Mouse (Mus musculus): ENCODE measurements around the gene 1110008P14Rik.

Gene 1110008P14Rik

GRCm38 (mm10) chr2:32408429-32409424 is 27.0 kb upstream of the 1110008P14Rik start:
- DNase-seq: no peak

- no peak for DNase-seq
Measured at GRCm38 (mm10) chr2:32407144-32407824, 25.5 kb upstream of the 1110008P14Rik start.

- peak; percentile 93 for DNase-seq
Measured at GRCm38 (mm10) chr2:32404663-32405062, 22.9 kb upstream of the 1110008P14Rik start.

GRCm38 (mm10) chr2:32396695-32397094 is 15.0 kb upstream of the 1110008P14Rik start:
- DNase-seq: no peak

GRCm38 (mm10) chr2:32395946-32396621 is 14.3 kb upstream of the 1110008P14Rik start:
- DNase-seq: peak; percentile 81

- peak; percentile 87 for DNase-seq
Measured at GRCm38 (mm10) chr2:32395484-32395945, 13.8 kb upstream of the 1110008P14Rik start, which contains the start of gene Ptges2. TSS of gene Ptges2 (plus strand) at chr2:32395896.

GRCm38 (mm10) chr2:32394973-32395372 is 13.2 kb upstream of the 1110008P14Rik start:
- DNase-seq: no peak

- DNase-seq: no peak
Measured at GRCm38 (mm10) chr2:32392063-32392462, 10.3 kb upstream of the 1110008P14Rik start.

GRCm38 (mm10) chr2:32390871-32391270 is 9.1 kb upstream of the 1110008P14Rik start:
- DNase-seq: no peak

GRCm38 (mm10) chr2:32389157-32389556 is 7.4 kb upstream of the 1110008P14Rik start:
- no peak for DNase-seq

DNA sequence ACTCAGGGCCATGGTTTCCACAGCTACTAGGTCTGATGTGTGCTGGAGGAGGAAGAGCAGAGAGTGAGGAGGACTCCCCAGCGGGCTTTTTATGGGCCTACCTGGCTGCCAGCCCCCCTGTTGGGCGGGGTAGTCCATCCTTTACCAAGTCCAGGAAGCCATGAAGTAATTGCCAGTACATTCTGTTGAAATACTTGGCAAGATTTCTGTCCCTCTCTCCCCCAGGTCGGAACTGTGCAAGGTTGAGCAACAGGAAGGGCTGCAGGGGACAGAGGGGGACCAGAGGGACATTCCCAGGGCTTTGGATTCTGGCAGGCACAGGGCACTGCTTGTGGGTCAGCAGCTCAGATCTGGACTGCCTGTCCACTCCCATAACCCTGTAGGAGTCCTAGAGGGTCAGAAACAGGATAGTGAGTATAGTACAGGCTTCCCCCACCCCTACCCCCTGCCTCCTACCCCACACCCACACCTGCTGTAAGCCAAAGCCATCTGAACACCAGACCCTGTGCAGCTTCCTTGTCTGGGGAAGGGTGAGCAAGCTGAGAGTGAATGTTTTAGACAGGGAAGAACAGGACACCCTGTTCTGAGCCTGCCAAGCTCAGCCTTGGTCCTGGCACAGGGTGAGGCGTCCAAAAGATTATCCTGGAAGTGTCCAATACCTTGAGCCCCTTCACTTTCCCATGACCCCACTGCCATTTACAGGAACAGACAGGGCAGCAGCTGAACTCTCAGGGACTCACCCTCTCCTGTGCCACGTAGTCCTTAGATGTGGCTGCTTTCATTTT is 6.2 kb upstream of the 1110008P14Rik start, which contains the start of gene Lcn2:
Lcn2 (minus strand) TSS at position 547 of the 785 bp plus-strand sequence.
- DNase-seq: no peak

DNA sequence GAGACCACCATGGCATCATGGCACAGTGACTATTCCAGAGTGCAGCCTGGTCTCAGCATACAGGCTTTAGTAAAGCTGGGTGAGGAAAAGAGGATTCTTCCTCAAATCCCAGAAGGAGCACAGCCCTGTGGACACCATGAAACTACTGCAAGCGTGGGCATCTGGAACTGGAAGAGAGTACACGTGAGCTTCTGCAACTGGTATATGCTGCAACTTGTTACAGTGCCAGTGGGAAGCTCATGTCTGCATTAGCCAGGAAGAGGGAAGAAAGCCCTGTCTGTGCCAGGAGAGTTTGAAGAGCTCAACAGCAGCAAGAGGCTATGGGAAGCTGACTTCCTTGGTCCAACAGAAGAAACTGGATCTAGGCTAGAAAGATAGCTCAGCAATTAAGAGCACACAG is 951 bp upstream of the 1110008P14Rik start:
- no peak for DNase-seq

DNA sequence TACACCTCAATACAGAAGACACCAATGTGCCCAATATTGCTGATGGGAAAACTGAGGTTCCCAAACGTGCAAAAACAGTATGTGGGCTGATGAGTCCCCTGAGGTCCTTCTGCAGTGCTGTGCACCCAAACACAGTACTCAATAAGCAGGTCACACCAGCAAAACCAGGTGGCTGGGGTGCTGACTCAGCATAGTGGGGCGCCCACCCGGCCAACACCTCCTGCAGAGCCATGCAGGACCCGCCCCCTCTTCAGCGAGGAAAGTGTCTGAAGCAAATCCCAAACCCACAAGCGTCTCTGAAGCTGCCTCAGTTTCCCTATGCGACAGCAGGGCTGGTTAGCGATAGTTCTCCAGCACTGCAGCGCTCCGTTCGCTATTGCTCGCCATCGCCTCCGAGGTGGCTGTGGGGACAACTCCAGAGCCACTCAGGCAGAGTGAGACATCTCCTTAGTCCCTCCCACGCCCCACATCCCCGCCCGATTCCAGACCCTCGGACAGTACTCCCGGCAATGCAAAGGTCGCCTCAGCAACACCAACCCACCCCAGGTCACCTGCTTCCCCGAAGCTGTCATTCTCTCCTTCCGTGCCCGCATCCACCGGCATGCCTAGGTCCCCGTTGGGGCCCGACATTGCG is 480 bp downstream of the 1110008P14Rik start:
- DNase-seq: no peak

DNA sequence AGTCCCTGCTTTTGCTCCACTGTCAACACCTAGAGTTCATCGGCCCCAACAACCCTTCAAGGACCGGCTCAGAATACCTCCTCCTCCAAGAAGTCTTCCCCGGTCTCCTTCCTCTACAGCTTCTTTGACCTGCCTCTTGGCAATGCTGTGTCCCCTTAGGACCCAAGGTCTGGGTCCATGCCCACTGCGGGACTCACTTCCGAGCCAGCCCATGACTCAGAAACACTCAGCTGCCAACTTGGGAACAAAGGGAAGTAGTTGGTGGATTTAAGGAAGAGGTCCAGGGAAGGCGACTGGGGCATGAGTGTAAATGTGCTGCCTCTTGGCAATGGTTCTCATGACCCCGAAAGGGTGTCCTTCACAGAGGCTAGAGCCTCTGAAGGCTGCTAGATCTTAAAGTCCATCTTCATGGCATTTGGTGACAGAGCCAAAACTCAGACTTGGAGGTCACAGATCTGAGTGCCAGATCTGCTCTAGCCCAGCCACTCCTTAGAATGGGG is 1.7 kb downstream of the 1110008P14Rik start:
- DNase-seq: no peak

- DNase-seq: no peak
Measured at GRCm38 (mm10) chr2:32376963-32377362, 4.8 kb downstream of the 1110008P14Rik start.

- no peak for DNase-seq
Measured at GRCm38 (mm10) chr2:32375317-32375940, 6.3 kb downstream of the 1110008P14Rik start.

DNA sequence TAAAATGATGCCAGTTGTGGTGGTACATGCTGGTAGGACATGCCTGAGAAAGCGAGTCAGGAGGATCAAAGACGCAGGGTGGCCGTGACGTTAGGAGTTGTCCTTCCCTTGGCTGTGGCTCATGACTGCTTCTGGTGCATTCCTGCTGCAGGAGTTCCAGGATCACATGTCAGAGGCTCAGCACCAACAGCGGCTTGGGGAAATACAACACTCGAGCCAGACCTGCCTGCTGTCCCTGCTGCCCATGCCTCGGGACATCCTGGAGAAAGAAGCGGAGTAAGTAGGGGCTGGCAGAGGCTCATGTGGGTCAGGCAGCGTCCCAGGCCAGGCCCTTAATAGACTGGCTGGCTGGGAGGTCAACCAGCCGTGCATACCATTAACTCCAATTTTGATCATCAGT is 7.5 kb downstream of the 1110008P14Rik start:
- DNase-seq: no peak

GRCm38 (mm10) chr2:32367315-32367714 is 14.4 kb downstream of the 1110008P14Rik start:
- no peak for DNase-seq

- DNase-seq: no peak
Measured at GRCm38 (mm10) chr2:32364121-32364520, 17.6 kb downstream of the 1110008P14Rik start.

- DNase-seq: no peak
Measured at GRCm38 (mm10) chr2:32363376-32364106, 18.2 kb downstream of the 1110008P14Rik start.

Data from cerebellum, adult 11 months (tissue).